Mouse (Mus musculus) lung, postnatal 0 days (tissue): ENCODE measurements at regions not wholly inside any gene's neighbourhood (a gene's known extent, or its start where the extent isn't known, plus 50 kb on each side); places are given as distances from the start of the nearest gene placed in this dataset.

ENCODE experiments used
- ATAC-seq: fragments of 200-750 bp; cut with Nextera tagmentation; 2 replicates; pipeline ENCODE4 v1.8.0; 2017; ENCODE audit warnings: moderate library complexity
- DNase-seq: peaks from one replicate; pipeline ENCODE4 v3.0.0-alpha.2; 2016; ENCODE audit warnings: low spot score
- H3K27ac ChIP-seq: fragments of 300-500 bp; sonication (generic); 2 replicates; pipeline ENCODE4 v1.5.1; 2014; ENCODE audit warnings: antibody characterized with exemption, mild to moderate bottlenecking, low read length, mixed read lengths
- H3K27me3 ChIP-seq: fragments of 300-500 bp; sonication (generic); replicated peaks from 2 replicates; pipeline ENCODE4 v1.6.1; 2014; ENCODE audit warnings: low read length, mixed read lengths; ENCODE audit not compliant: insufficient read depth
- H3K36me3 ChIP-seq: fragments of 300-500 bp; sonication (generic); 2 replicates; pipeline ENCODE4 v1.6.1; 2014; ENCODE audit warnings: low read length, mixed read lengths; ENCODE audit not compliant: insufficient read depth
- H3K4me1 ChIP-seq: fragments of 300-500 bp; sonication (generic); 2 replicates; pipeline ENCODE4 v1.6.1; 2014; ENCODE audit warnings: antibody characterized with exemption, low read depth, low read length, mixed read lengths; ENCODE audit not compliant: insufficient read depth
- H3K4me2 ChIP-seq: fragments of 300-500 bp; sonication (generic); replicated peaks from 2 replicates; pipeline ENCODE4 v1.6.1; 2014; ENCODE audit warnings: low read depth, mild to moderate bottlenecking, low read length, moderate library complexity, mixed read lengths
- H3K4me3 ChIP-seq: fragments of 300-500 bp; sonication (generic); 2 replicates; pipeline ENCODE4 v1.5.1; 2014; ENCODE audit warnings: low read depth, low read length
- H3K9ac ChIP-seq: fragments of 300-500 bp; sonication (generic); replicated peaks from 2 replicates; pipeline ENCODE4 v1.6.1; 2014; ENCODE audit warnings: low read depth, mild to moderate bottlenecking
- H3K9me3 ChIP-seq: fragments of 300-500 bp; sonication (generic); 2 replicates; pipeline ENCODE4 v1.6.1; 2016; ENCODE audit warnings: low read length, mixed read lengths
- CTCF ChIP-seq: IDR thresholded peaks from 2 replicates; pipeline ENCODE4 v1.5.1; 2016; ENCODE audit warnings: antibody characterized with exemption, mild to moderate bottlenecking
- EP300 ChIP-seq: IDR thresholded peaks from 2 replicates; pipeline ENCODE4 v1.6.1; 2016; ENCODE audit warnings: antibody characterized with exemption, mild to moderate bottlenecking, control low read depth
- WGBS: fragments of 180-500 bp; shearing (Covaris S2); extraction: QIAGEN DNeasy Blood & Tissue Kit; methylation state at CpG from one replicate; pipeline ENCODE4 v1.1.7; 2014; 5-methylcytosine and 5-hydroxymethylcytosine counted together

- DNase-seq: peak; percentile 24
- ATAC-seq: peak; percentile 37
- 13% methylated on average over 5 of the region's 5 CpGs for WGBS
Measured at GRCm38 (mm10) chr3:78412669-78413419, 873.5 kb downstream of the Rapgef2 start.

GRCm38 (mm10) chr3:78411395-78411794 lies 874.9 kb downstream of the Rapgef2 start:
- no peak for DNase-seq

More at GRCm38 (mm10) chr3:78412669-78413419, 873.5 kb downstream of the Rapgef2 start:
- H3K4me3 ChIP-seq: no peak overlapping the region
- TF ChIP-seq EP300 (no peak), CTCF (no peak)
- H3K4me1 ChIP-seq: no peaks in the 10 kb centered on the region
- no peak overlapping the region for H3K4me2 ChIP-seq
- no peak overlapping the region for H3K9ac ChIP-seq
- H3K27me3 ChIP-seq: no peaks in the 10 kb centered on the region
- H3K36me3 ChIP-seq: no peaks in the 10 kb centered on the region
- H3K9me3 ChIP-seq: no peaks in the 10 kb centered on the region
- no peak overlapping the region for H3K27ac ChIP-seq

GRCm38 (mm10) chr3:78409237-78409636 lies 877.1 kb downstream of the Rapgef2 start:
- Histone ChIP-seq H3K9ac (no peak overlapping the region), H3K9me3 (no peaks in the 10 kb centered on the region), H3K27me3 (no peaks in the 10 kb centered on the region), H3K36me3 (no peaks in the 10 kb centered on the region), H3K4me1 (no peaks in the 10 kb centered on the region), H3K4me2 (no peak overlapping the region), H3K4me3 (no peak overlapping the region), H3K27ac (no peak overlapping the region)
- WGBS: 61% methylated on average over 3 of the region's 3 CpGs
- ATAC-seq: no peak
- no peak for DNase-seq
- TF ChIP-seq EP300: no peak
- TF ChIP-seq CTCF: no peak

More at GRCm38 (mm10) chr3:78411395-78411794, 874.9 kb downstream of the Rapgef2 start:
- Histone ChIP-seq H3K4me3 (no peak overlapping the region), H3K9me3 (no peaks in the 10 kb centered on the region), H3K4me1 (no peaks in the 10 kb centered on the region), H3K9ac (no peak overlapping the region), H3K27ac (no peak overlapping the region), H3K4me2 (no peak overlapping the region), H3K36me3 (no peaks in the 10 kb centered on the region), H3K27me3 (no peaks in the 10 kb centered on the region)
- ATAC-seq: no peak
- TF ChIP-seq CTCF: no peak
- TF ChIP-seq EP300: no peak
- 61% methylated on average over 4 of the region's 4 CpGs for WGBS

- DNase-seq: peak; percentile 70
- H3K4me2 ChIP-seq: no peak overlapping the region
- TF ChIP-seq EP300 (peak; percentile 23; the same call in 1 of the 2 replicates), CTCF (no peak)
- ATAC-seq: peak; percentile 72
- H3K27me3 ChIP-seq: no peaks in the 10 kb centered on the region
- no peaks in the 10 kb centered on the region for H3K4me1 ChIP-seq
- no peak overlapping the region for H3K4me3 ChIP-seq
- no peak overlapping the region for H3K27ac ChIP-seq
- H3K9me3 ChIP-seq: no peaks in the 10 kb centered on the region
- 8% methylated on average over 6 of the region's 6 CpGs for WGBS
- H3K9ac ChIP-seq: no peak overlapping the region
- no peaks in the 10 kb centered on the region for H3K36me3 ChIP-seq
Measured at GRCm38 (mm10) chr3:78405760-78406467, 880.4 kb downstream of the Rapgef2 start.

- Histone ChIP-seq H3K9ac (no peak overlapping the region), H3K9me3 (no peaks in the 10 kb centered on the region), H3K4me2 (no peak overlapping the region), H3K4me1 (no peaks in the 10 kb centered on the region), H3K36me3 (no peaks in the 10 kb centered on the region), H3K27ac (no peak overlapping the region), H3K27me3 (no peaks in the 10 kb centered on the region), H3K4me3 (no peak overlapping the region)
- DNase-seq (peak; percentile 30), ATAC-seq (no peak)
- 35% methylated on average over 1 of the region's 1 CpGs for whole genome bisulfite sequencing
- TF ChIP-seq CTCF: peak; percentile 63
- no peak for TF ChIP-seq EP300
Measured at GRCm38 (mm10) chr3:78358377-78358776, 927.9 kb downstream of the Rapgef2 start.

GRCm38 (mm10) chr3:78339891-78340290 lies 946.4 kb downstream of the Rapgef2 start:
- no peaks in the 10 kb centered on the region for H3K27me3 ChIP-seq
- no peak for ATAC-seq
- TF ChIP-seq CTCF: no peak
- no peak for TF ChIP-seq EP300
- no peak overlapping the region for H3K9ac ChIP-seq
- DNase-seq: no peak
- 77% methylated on average over 1 of the region's 1 CpGs for WGBS
- no peak overlapping the region for H3K4me2 ChIP-seq
- no peak overlapping the region for H3K27ac ChIP-seq
- H3K4me3 ChIP-seq: no peak overlapping the region
- no peaks in the 10 kb centered on the region for H3K36me3 ChIP-seq
- no peaks in the 10 kb centered on the region for H3K4me1 ChIP-seq
- no peaks in the 10 kb centered on the region for H3K9me3 ChIP-seq
